Mouse (Mus musculus) urinary bladder, postnatal 25 days (tissue): ENCODE results near the gene Actr6.
"Not testable (repeated sequence)": the region's sequence is repeated elsewhere in the genome, so short reads cannot be mapped to it uniquely, and the experiment has no call there.

Source experiments
- DNase-seq: peaks from one replicate; pipeline ENCODE4 v3.0.0; 2022; ENCODE audit warnings: low spot score

Actr6 gene

DNA sequence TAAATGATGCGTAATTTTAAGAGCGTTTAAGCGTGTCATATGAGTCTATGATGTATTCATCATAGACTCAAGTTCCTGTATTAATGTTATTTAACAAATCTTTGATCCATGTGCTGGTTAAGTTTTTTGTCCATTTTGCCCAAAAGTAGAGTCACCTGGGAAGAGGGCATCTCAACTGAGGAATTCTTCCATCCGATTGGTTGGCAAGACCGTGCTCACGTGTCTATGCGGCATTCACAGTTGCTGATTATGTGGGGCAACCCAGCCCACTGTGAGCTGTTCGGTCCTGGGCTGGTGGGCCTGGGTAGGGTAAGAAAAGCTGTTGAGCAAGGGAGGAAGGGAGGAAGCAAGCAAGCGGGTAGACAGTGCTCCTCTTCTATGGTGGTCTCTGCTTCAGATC is 6.3 kb upstream of the Actr6 start:
- no peak for DNase-seq

- DNase-seq = no peak
Measured at GRCm38 (mm10) chr10:89737887-89738286, 5.8 kb upstream of the Actr6 start.

GRCm38 (mm10) chr10:89737092-89737491 is 5.0 kb upstream of the Actr6 start:
- no peak for DNase-seq

GRCm38 (mm10) chr10:89731341-89731740 is 754 bp downstream of the Actr6 start:
- no peak for DNase-seq

DNA sequence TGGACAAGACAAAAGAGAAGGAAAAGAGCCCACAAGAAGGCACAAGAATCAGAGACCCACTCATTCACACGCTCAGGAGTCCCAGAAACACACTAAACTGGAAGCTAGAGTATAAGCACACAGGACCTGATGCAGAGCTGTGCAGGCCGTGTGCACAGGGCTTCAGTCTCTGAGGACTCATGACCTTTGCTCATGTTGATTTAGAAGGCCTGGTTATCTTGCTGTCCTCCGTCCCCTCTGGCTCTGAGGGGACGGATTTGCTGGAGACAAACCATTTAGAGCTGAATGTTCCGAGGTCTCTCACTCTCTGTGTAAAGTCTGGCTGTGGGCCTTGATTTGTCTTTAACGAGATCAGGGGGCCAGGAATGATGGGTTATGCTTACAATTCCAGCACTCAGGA is 1.7 kb downstream of the Actr6 start:
- no peak for DNase-seq

- no peak for DNase-seq
Measured at GRCm38 (mm10) chr10:89722247-89723195, 9.6 kb downstream of the Actr6 start.

DNA sequence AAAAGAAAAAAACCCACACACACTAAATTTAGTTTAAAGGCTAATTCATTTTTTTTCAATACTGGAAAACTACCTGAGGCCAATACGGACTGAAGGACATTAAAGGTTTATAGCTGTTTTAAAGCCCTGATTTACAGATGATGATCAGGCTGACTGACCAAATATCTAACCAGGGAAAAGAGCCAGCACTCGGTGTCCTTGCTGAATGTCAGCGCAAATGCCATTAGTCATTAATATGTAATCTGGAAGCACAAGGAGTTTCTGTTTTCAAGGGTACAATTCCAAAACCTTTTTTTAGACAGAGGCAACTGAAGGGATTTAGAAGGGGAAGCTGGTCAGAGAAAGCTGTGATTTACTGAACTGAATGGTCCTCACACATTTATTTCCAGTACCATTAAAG is 11.3 kb downstream of the Actr6 start:
- no peak for DNase-seq

DNA sequence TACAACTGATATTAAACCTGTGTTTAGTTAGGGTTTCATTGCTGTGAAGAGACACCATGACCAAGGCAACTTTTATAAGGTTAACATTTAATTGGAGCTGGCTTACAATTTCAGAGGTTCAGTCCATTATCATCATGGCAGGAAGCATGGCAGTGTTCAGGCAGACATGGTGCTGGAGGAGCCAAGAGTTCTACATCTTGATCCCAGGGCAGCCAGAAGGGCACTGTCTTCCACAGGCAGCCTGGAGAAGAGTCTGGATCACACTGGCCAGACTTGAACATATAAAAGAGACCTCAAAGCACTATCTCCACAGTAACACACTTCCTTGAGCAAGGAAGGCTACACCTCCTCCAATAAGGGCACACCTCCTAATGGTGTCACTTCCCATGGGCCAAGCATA is 11.8 kb downstream of the Actr6 start:
- no peak for DNase-seq

- DNase-seq = no peak
Measured at GRCm38 (mm10) chr10:89714910-89715309, 17.2 kb downstream of the Actr6 start.

GRCm38 (mm10) chr10:89708720-89709119 is 23.4 kb downstream of the Actr6 start:
- no peak for DNase-seq

GRCm38 (mm10) chr10:89707397-89707796 is 24.7 kb downstream of the Actr6 start:
- no peak for DNase-seq

DNA sequence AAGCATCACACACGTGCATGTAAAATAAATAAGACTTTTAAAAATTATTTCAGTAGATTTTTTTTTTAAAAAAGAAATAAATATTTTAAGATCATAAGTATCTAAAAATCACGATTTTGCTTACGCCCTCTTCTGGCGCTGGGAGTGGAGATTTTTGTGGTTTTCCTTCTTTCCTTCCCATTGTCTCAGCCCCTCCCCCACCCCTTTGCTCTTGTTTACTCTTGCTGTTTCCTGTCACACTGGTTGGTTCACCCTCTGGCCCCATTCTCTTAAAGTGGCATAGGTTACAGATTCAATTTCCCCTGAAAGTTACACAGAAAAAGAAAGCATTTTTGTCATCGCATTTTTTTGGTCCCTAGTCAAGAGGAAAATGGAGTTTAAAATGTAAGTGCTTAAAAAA is 29.1 kb downstream of the Actr6 start:
- DNase-seq = no peak

- DNase-seq = no peak
Measured at GRCm38 (mm10) chr10:89697956-89698355, 34.1 kb downstream of the Actr6 start.

GRCm38 (mm10) chr10:89696270-89696669 is 35.8 kb downstream of the Actr6 start:
- not testable (repeated sequence) for DNase-seq

- DNase-seq = no peak
Measured at GRCm38 (mm10) chr10:89695194-89695911, 36.7 kb downstream of the Actr6 start.

GRCm38 (mm10) chr10:89690021-89690420 is 42.1 kb downstream of the Actr6 start:
- no peak for DNase-seq

DNA sequence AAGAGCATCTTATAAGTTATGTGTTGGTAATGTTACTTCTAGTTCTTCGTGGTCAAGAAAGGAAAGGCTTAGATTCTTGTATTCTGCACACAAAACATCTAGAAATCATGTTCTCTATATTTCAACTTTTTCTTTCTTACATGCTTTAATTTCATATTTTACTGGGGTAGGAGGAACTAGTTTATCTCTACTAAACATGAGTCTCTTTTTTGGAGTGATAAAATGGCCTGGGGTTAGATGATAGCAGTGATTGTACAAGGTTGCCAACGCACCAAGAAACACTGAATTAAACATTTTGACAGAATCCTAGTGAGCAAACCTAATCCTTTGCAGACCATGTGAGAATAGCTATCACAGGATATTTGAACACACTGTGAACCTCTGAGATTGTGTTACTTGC is 44.6 kb downstream of the Actr6 start:
- DNase-seq = no peak

GRCm38 (mm10) chr10:89686139-89686808 is 45.8 kb downstream of the Actr6 start, which contains the start of gene Scyl2:
Scyl2 (minus strand) TSS chr10:89686285.
- peak; percentile 97 for DNase-seq

DNA sequence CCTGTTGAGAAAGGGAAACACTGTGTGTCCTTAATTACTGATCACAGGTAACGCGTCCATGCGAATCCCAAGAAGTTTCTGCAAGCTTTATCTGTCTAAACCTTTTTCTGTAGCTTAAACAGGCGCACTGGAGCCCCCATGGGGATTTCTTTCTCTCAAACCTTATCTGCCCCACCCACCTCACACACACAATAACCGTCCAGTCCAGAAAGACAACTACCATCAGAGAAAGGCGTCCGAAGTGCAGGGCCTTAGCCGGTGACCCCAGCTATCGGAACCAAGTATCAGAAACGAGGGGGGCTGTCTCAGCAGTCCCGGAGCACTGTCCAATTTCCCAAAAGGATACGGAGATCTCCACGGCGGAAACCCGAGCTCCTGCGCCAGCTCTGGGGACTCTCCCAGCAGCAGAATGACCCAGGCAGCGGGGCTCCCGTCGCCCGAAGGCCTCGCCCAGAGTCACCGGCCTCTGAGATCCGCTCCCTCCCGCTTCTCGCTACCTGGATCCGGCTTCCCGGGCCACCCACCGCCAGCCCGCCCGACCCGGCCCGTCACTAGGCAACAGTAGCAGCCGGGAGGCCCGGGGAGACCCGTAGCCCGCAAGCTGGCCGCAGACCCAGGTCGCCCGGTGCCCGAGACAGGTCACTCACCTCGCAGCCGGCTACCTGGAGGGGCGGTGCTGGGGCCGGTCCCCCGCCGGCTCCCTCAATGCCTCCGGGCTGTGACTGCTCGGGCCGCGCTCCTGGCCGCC is 46.5 kb downstream of the Actr6 start:
- no peak for DNase-seq

DNA sequence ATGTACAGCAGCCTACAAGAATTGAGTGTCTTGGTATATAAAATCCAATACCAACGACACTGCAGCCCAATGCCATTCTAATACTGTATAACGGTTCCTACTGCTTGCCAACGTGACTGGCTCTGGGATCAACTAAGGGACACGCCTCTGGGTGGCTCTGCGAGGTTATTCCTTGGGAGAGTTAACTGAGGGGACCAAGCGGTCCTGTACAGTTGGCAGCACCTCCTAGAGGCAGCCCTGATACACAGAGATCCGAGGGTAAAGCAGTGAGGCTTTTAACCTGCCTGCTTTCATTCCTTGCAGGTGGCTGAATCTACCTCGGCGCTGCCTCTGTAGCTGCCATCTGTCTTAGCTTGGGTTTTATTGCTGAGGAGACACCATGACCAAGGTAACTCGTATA is 49.1 kb downstream of the Actr6 start:
- DNase-seq = no peak

DNA sequence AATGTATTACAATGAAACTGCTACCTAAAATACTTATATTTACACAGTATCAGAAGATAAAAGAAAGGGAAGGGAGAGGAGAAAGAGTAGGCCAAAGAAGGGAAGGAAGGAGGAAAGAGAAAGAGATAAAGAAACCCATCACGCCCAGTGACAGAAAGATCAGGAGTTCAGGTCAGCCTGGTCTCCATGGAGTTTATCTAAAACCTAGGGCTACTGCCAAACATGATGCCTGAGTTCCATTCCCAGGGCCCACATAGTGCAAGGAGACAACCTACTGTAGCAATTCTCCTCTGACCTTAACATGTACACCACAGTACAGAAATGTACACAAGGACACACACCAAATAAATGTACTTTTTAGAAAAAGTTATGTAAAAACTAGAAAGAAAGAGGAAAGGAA is 49.9 kb downstream of the Actr6 start:
- DNase-seq = no peak

- no peak for DNase-seq
Measured at GRCm38 (mm10) chr10:89681706-89682105, 50.4 kb downstream of the Actr6 start.
